Mouse (Mus musculus): ENCODE measurements at regions not wholly inside any gene's neighbourhood (a gene's known extent, or its start where the extent isn't known, plus 50 kb on each side); places are given as distances from the start of the nearest gene placed in this dataset.

DNA sequence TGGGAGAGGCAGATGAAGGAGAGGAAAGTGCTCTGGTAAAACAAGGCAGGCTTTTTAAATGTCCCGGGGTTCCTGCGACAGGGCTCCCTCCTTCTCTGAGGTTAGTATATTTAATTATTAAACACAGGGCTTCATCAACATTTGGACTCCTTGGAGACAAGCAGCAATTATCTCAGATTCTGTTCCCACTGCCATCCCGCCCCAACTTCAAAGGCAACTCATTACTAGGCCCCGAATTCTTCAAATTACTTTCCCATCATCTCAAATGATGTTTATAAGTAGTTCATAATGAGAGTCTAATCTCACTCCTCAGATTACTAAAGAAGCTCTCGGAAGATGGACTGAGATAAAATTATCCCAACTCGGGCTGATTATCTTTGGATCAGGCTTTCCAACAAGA lies 215.1 kb downstream of the Enc1 start:
- in situ Hi-C loops (cut with MboI, MseI), result loop anchor here in 1 of 2 experiments (25.0 kb wide), 1 partner anchor 1856 kb away; no protein-coding TSS in a partner anchor

DNA sequence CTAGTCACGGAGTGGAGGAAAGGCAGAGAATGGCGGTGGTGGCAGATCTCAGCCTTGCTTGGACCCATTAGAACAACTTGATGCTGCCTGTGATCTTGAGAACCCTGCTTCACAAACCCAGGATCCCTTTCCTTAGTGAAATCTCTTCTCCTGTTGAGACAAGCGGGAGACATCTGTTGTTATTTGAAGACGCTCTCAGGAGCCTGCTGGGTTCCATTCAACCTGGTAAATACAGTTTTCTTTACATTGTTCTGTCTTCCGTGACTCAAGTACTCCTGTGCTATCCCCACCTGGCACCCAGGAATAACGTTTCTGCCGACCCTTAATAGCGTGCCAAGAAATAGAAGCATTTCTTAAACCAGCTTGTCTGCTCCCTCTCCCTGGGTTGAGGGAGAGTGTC lies 213.8 kb downstream of the Enc1 start:
- in situ Hi-C loops (cut with MboI, MseI), result loop anchor here in 1 of 2 experiments (25.0 kb wide), 1 partner anchor 1858 kb away; no protein-coding TSS in a partner anchor

DNA sequence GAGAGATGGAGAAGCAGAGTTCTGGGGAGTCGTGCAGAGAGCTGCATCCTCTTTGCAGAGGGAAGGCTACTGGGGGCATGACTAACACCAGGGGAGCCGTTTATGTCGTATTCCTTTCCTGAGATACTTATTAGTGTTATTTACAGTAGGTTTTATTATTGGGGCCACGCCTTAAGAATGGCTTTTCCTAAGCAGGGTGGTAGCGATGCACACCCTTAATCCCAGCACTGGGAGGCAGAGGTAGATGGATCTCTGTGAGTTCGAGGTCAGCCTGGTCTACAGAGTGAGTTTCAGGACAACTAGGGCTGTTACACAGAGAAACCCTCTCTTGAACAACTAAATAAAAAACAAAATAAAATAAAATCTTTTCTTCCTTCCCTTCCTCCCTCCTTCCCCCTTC lies 212.6 kb downstream of the Enc1 start:
- in situ Hi-C loops (cut with MboI, MseI), result loop anchor here in 1 of 2 experiments (25.0 kb wide), 1 partner anchor 1859 kb away; no protein-coding TSS in a partner anchor

DNA sequence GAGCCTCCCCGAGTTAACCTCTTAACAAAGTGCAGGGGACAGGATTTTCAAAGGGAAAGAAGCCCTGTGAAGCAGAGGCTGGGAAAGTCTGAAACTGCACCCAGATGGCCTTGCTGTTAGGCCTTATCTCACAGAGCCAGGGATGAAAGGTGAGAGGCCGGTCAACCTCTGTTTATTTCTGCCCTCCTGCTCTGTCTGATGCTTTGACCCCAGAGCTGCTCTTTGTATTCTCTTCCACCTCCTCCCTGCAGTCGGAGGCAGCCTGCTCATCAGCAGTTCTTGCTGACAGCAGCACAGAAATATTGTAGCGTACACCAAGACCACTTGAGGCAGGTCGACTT lies 212.2 kb downstream of the Enc1 start:
- in situ Hi-C loops (cut with MboI, MseI), result loop anchor here in 1 of 2 experiments (25.0 kb wide), 1 partner anchor 1859 kb away; no protein-coding TSS in a partner anchor

DNA sequence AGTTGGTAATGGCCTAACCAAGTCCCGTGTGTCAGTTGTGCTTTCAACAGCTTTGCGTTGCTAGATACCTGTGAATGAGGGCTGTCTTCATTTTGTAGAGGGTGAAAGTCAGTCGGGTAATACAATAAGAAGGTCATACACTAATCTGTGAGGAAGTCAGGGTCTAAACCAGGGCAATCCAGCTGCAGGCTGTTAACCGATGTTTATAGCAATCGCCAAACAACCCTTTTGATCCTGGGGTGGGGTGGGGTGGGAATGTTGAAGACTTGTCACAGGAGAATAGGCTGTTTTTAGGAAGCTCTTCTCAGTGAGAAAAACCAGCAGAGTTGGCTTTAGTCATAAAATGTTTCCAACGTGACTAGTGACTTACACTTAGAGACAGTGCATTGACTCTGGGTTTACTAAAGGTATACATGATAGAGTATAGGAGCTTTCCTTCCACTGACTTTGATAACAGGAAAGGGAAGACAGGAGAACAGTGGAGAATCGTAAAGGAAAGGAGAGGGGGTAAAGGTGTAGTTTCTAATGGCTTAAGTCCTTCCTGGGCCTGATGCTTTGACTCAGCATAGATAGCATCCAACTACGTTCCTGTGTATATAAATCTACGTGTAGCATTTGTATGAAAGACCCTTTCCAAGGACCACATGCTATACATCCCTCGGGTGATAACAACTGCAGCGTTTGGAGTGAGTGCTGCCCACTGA lies 211.6 kb downstream of the Enc1 start:
- in situ Hi-C loops (cut with MboI, MseI), result loop anchor here in 1 of 2 experiments (25.0 kb wide), 1 partner anchor 1860 kb away; no protein-coding TSS in a partner anchor

DNA sequence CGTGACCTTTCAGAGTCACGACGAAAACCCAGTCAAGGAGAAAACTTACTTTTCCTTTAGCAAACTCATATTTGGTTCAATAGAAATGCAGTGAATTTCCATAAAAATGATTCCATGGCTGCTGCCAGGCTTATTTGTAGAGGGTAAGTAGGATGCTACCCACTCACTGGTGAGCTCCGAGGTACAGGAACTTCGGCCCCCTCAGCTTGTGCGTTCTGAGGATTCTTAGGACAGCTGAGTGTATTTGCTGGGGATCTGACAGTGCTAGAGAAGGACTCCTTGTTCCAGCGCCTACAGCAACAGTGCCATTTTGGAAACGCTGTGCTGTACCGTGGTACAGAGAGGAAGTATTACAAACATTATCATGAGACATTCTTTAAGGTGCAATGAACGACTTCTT lies 210.4 kb downstream of the Enc1 start:
- in situ Hi-C loops (cut with MboI, MseI), result loop anchor here in 1 of 2 experiments (25.0 kb wide), 1 partner anchor 1861 kb away; no protein-coding TSS in a partner anchor

DNA sequence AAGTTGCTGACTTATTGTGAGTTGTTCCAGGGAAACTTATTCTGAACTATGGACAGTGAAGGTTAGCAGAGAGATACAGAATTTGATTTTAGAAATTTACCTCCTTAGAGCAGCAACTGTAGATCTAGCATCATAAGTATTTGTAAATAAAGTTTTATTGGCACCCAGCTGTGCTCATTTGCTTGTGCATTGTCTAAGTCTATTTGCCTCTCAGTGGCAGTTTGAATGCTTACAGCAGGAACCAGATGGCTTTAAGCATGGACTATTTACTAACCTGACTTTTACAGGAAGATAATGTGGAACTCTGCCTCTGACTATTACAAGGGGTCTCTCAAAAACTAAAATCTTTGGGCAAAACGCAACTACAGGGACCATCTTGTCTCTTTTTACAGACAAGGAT lies 207.2 kb downstream of the Enc1 start:
- in situ Hi-C loops (cut with MboI, MseI), result no loop called here

DNA sequence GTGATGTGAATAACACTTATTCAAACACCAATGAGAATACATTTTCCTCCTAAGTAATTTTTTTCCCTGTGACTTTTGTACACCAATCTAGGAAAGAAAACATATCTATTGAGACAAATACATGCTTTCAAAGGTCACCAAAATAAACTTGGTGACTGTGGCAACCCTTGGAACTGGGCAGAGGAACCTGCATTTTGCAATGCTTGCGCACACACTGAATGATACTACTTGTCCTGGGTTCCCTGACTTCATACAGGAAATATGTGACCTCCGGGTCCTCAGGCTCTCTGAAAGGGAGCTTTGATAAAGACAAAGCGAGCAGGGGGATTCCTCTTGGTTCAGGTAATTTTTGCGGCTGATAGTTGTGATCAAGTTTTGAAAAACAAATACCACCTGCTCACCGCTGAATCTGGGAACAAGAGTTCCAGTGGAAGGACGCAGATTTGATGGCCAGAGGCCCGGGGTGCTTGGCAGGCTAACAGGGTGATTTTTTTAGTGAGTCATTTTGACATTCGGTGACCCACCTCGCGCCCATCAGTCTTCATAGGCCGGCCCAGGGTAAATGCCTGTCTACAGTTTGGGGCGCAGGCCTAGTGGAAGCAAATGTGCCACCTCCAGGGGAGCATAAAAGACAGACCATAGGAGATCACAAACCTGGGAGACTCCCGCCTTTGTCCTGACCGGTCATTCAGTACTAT lies 203.0 kb downstream of the Enc1 start:
- in situ Hi-C loops (cut with MboI, MseI), result no loop called here

DNA sequence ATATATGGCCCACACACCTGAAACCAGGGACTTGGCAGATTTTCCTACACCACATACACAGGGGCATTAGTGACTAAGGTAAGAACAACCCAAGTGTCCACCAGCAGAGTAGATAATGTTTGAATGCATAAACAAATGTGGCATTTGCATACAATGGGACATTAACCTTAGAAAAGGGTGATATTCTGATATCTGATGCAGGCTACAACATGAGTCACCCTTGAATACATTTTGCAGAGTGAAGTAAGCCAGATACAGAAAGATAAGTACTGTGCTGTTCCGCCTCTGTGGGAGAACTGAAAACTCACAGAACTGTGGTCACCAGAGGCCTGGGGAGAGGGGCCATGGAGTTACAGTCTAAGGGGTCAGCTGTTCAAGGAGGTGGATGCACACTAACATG lies 201.9 kb downstream of the Enc1 start:
- in situ Hi-C loops (cut with MboI, MseI), result no loop called here

DNA sequence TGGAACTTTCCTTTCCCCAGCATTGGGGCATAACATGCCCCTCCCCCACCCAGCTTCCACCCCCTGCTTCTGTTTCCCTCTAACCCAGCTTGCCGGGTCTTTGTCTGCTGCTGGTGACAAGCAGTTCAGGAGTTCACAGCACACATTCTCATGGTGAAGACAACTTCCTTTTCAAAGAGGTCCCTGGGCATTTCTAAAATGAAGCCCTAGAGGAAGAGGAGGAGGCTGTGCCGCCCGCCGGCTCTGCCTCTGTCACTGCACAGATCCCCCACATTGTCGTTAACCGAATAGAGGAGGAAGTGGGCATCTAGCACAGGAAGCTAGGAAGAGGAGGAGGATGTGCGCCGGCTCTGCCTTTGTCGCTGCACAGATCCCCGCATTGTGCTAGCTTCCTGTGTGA lies 201.4 kb downstream of the Enc1 start:
- in situ Hi-C loops (cut with MboI, MseI), result no loop called here

DNA sequence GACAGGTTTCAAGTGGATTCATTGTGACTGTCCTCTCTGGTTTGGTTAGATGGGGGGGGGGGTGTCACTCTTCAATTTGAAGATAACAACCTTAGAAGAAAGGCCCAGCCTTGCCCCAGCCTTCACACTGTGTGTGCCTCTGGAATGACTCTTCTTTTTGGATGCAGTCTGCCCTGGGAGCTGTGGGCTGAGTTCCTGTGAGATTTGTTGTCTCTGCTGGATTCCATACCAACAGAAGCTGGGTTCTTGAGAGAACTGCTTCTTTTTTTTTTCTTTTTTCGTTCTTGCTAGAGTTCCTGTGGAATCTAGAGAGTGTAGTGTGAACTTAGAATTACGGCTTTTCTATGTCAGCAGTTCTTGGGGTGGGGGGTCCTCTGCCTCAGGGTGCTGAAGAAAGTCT lies 200.9 kb downstream of the Enc1 start:
- in situ Hi-C loops (cut with MboI, MseI), result no loop called here

DNA sequence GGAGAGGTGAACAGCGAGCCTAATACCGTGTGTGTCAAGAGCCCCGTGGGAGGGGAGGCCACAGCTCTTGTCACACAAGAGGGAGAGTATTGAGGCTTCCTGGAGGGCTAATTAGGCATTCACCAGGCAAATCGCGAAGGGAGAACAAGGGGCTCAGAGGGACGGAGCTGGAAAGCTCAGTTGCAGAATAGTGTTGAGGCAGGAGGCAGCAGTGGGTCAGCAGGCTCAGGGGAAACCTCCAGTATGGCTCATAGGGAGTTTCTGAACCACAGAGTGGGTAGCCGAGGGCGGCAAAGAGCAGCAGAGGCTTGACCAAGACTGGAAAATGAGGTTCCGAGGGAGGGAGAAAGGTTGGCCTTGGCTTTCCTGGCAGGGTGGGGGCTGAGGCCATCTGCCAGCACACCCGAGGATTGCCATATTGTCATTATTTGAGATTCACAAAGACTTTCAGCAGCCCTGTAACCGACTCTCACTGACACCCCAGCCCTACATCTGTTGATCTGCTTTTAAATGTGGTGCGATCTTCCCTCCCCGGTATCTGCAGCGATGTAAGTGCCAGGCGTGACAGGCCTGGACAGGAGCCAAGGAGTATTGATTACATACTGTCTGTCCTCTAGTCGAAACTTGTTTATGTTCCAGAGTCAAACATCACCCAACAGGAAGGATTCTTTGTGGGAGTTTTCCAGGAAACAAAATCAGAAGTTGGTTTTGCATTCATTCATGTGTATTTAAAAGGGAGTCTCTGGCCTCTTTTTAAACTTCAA lies 198.5 kb downstream of the Enc1 start:
- in situ Hi-C loops (cut with MboI, MseI), result no loop called here

DNA sequence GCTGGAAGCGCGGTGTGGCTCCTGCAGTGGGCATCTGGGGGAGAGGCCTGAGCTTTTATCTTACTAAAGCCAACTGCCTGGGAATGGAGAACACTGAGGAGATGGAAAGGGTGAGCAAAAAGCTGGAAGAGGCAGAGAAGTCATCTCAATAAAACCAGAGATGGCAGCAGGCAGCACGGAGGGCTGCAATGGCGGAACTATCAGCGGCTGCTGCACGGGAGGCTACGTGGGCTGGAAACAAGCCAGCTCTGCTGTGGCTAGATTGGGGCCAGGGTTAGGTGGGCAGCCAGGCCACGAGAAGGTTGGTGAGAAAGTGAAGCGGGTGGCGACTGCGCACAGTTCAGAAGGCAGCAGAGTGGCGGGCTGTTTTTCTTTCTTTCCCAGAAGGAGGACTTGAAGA lies 197.8 kb downstream of the Enc1 start:
- in situ Hi-C loops (cut with MboI, MseI), result no loop called here

DNA sequence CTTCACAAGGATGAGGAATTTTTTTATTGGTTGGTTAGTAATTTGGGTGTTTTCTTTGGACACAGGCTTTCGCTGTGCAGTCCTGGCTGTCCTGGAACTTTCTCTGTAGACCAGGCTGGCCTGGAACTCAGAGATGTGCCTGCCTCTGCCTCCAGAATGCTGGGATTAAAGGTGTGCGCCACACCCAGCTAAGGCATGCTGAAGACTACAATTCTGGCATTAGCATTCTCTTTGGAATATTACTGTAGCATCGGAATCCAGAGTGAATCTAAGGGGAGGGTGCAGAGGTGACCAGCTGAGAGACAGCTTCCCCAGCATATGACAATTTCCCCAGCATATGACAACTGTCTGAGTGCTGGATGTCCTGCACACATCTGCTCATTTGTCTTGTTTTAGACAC lies 197.4 kb downstream of the Enc1 start:
- in situ Hi-C loops (cut with MboI, MseI), result no loop called here

DNA sequence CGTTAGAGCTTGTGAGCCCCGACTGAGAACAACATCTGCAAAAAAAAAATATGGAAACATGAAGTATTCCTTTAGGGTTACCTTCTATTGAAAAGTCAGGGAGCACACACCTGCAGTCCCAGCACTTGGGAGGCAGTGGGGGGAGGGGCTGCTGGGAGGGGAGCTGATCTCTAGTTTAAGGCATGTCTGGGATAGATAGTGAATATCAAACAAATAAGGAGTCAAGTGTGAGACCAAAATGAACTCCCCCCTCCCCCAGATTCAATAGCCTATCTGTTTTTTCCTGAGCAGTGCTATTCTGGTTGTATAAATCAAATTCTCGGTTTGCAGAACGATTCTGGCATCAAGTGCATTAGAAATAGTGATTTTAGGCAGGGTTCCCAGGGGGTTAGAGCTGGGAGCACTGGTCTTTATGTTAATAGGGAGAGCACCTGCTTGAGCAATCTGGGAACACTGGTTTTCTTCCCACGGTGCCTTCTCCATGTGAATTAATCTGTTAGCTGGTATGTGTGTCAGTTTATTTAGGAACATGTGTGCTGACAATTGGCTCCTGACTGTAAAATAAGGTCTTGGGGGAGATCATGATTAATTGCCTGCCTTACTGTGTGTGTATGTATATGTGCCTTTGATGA lies 195.9 kb downstream of the Enc1 start:
- in situ Hi-C loops (cut with MboI, MseI), result no loop called here

DNA sequence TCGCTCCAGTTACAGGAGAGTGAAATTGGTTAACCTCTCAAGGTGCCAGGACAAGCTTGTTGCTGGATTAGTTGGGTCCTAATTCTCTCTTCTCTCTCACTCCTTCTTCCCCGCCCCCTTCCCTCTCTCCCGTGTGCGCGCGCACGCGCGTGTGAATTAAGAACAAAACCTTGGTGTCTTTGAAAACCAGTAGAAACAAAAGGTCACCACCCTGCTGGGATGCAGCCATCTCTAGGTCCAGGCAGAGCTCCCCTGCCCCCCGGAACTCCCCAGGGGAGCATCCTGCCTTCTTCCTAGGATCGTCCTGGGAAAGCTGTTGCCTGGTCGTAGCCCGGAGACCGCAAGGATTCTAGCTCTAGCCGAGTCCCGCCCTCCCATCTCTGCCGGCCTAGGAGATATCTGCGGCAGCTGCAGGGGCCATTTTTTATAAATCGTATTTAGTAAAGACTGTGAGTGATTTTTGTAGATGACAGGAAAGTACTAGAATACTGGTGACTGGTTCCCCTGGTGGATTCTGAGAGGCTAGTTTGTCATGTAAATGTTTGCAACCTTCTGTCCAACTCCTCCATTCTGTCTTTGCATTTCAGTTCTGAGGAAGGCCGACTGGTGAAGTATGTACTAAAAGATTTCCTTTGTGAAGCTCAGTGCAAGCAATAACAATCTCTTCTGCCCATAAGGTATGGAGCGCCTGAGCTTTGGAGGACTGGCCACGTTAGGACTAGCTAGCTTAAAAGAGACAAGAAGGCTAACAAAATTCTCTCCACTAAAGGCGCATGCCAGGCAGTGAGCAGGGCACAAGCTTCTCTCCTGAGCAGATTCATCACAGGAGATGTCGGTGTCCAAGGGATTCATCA lies 195.2 kb downstream of the Enc1 start:
- in situ Hi-C loops (cut with MboI, MseI), result no loop called here

DNA sequence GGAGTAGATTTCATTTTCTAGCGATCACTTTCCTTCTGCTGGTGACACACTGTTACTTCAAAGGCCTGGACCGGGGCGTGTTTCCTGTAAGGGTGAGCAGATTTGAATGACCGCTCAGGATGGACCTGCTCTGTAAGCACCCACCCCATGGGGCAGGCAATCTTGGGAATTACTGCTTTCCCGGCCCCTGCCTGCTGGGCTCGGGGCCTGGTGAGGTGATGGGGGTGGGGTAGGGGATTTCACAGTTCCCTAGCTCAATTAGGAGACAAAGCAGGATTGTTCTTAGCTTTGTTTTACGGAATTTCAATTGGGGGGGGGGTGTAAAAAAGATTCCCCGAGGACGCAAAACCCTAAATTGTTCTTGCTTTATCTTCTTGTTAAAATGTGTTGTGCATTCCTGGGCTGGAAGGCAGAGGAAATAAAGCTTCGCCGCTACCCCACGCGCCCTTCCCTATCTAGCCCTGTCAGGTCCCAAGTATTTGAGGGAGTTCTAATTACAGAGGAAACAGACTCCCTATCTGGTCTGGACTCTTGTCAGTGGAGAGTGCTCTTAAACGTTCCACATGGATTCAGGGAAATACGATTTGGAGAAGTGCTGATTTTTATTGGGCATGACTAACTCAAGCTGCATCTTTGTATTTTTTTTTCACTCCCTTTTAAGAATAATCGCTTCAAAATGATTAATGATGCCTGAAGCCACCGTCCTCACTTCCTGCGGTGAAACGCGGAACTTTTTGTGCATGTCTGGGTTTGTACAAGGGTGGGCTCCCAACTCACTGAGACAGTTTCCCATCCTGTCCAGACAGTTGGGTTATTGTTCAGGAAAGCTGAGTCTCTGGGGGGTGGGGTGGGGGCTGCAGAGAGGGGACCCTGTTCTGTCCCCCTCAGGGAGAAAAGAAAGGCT lies 194.3 kb downstream of the Enc1 start:
- in situ Hi-C loops (cut with MboI, MseI), result no loop called here

DNA sequence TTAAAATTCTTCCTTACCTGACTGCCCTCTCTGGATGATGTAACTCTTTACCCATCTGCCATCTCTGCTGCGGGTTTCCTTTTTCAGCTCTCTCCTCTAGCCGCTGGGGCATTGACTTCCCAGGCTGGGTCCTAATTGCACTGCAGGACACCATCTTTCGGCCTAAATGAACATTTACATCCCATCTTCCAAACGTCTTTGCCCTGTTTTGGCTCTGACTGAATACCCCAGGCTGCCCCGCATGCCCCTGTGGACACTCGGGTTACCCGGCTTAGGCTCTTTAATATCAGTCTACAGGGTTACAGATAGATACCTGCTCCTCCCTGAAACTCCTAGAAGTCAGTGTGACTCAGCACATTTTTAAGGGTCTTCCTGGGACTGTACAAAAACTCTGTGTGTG lies 193.3 kb downstream of the Enc1 start:
- in situ Hi-C loops (cut with MboI, MseI), result no loop called here

DNA sequence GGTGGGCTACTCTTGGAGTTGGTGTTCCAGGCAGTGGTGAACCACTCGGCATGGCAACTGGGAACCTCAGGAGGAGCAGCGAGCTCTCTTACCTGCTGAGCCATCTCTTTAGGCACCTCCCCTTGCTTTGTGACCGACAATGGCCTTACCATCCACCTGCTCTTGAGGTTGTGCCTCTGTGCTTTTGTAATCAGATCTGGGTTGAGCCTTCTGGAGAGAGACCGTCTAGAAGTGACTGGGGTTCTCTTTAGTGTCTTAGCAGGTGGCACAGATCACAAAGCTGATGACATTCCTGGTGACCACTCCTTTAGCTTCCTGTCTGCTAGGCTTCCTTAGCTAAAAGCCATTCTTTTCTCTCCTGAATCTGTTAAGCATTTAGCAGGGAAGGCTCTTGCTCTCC lies 191.7 kb downstream of the Enc1 start:
- in situ Hi-C loops (cut with MboI, MseI), result no loop called here

DNA sequence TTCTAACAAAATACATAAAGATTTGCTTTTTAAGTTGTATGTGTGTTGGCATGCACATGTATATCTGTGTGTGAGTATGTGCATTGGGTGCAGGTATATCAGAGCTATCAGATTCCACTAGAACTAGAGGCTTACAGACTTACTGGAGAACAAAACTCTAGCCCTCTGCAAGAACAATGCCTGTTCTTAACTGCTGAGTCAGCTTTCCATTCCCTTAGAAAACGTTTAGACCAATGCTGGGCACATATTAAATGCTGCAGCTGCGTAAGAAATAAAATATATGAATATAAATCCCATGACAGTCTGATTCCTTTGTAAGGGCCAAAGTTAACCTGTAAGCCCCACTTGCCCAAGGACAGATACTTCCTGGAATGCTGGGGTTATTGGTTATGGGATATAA lies 190.0 kb downstream of the Enc1 start:
- in situ Hi-C loops (cut with MboI, MseI), result no loop called here

Measured in T-helper 17 cell (primary cell).